Mouse (Mus musculus): Measurements from ENCODE around the gene Gm21974. TPM values are rescaled to one million over a fixed set of nuclear protein-coding genes. Genes with fewer than 3 reads are reported as not detected.
"Not testable (repeated sequence)": the region's sequence is repeated elsewhere in the genome, so short reads cannot be mapped to it uniquely, and the experiment has no call there.

Gene Gm21974
- polyA plus RNA-seq, 1 experiment = not detected

GRCm38 (mm10) chr7:127898179-127898956 is 3.1 kb upstream of the Gm21974 start:
- Histone ChIP-seq H3K4me3 (ENCODE audit: low read depth, low read length) (no peak overlapping the region), H3K27ac (ENCODE audit: insufficient read depth, low read length) (no peak overlapping the region), H3K4me1 (ENCODE audit: control insufficient read depth, insufficient read depth, low read length) (no peaks in the 10 kb centered on the region), H3K27me3 (ENCODE audit: control insufficient read depth, insufficient read depth, low read length, poor library complexity, severe bottlenecking) (no peaks in the 10 kb centered on the region), H3K9me3 (replicated peaks; ENCODE audit: control insufficient read depth, insufficient read depth, low read length, poor library complexity, severe bottlenecking) (no peaks in the 10 kb centered on the region), H3K9ac (ENCODE audit: low read depth, poor library complexity, severe bottlenecking) (no peak overlapping the region), H3K36me3 (ENCODE audit: control insufficient read depth, insufficient read depth, low read length, poor library complexity, severe bottlenecking) (no peaks in the 10 kb centered on the region)
- TF ChIP-seq CTCF (IDR thresholded peaks at IDR 0.05; ENCODE audit: low read depth, low read length) (no peak), EP300 (IDR thresholded peaks at IDR 0.05; ENCODE audit: insufficient read depth, low read depth, low read length) (no peak), POLR2A (IDR thresholded peaks at IDR 0.05; ENCODE audit: insufficient read depth, low read length) (no peak)

GRCm38 (mm10) chr7:127897542-127897941 is 2.3 kb upstream of the Gm21974 start:
- no peaks in the 10 kb centered on the region for H3K9me3 ChIP-seq (replicated peaks; ENCODE audit: control insufficient read depth, insufficient read depth, low read length, poor library complexity, severe bottlenecking)
- H3K9ac ChIP-seq (ENCODE audit: low read depth, poor library complexity, severe bottlenecking) = no peak overlapping the region
- TF ChIP-seq EP300 (IDR thresholded peaks at IDR 0.05; ENCODE audit: insufficient read depth, low read depth, low read length) = no peak
- TF ChIP-seq CTCF (IDR thresholded peaks at IDR 0.05; ENCODE audit: low read depth, low read length) = no peak
- no peak for TF ChIP-seq POLR2A (IDR thresholded peaks at IDR 0.05; ENCODE audit: insufficient read depth, low read length)

GRCm38 (mm10) chr7:127896384-127896783 is 1.1 kb upstream of the Gm21974 start:
- H3K27ac ChIP-seq (ENCODE audit: insufficient read depth, low read length) = no peak overlapping the region
- TF ChIP-seq POLR2A (IDR thresholded peaks at IDR 0.05; ENCODE audit: insufficient read depth, low read length) (no peak), CTCF (IDR thresholded peaks at IDR 0.05; ENCODE audit: low read depth, low read length) (peak; percentile 92), EP300 (IDR thresholded peaks at IDR 0.05; ENCODE audit: insufficient read depth, low read depth, low read length) (no peak)

More at GRCm38 (mm10) chr7:127897542-127897941, 2.3 kb upstream of the Gm21974 start:
- H3K4me1 ChIP-seq (ENCODE audit: control insufficient read depth, insufficient read depth, low read length) = no peaks in the 10 kb centered on the region
- no peak overlapping the region for H3K27ac ChIP-seq (ENCODE audit: insufficient read depth, low read length)
- no peak overlapping the region for H3K4me3 ChIP-seq (ENCODE audit: low read depth, low read length)
- H3K36me3 ChIP-seq (ENCODE audit: control insufficient read depth, insufficient read depth, low read length, poor library complexity, severe bottlenecking) = no peaks in the 10 kb centered on the region
- no peaks in the 10 kb centered on the region for H3K27me3 ChIP-seq (ENCODE audit: control insufficient read depth, insufficient read depth, low read length, poor library complexity, severe bottlenecking)

GRCm38 (mm10) chr7:127895891-127896290 is 637 bp upstream of the Gm21974 start:
- H3K9me3 ChIP-seq (replicated peaks; ENCODE audit: control insufficient read depth, insufficient read depth, low read length, poor library complexity, severe bottlenecking); H3K9ac ChIP-seq (ENCODE audit: low read depth, poor library complexity, severe bottlenecking); H3K27me3 ChIP-seq (ENCODE audit: control insufficient read depth, insufficient read depth, low read length, poor library complexity, severe bottlenecking); H3K36me3 ChIP-seq (ENCODE audit: control insufficient read depth, insufficient read depth, low read length, poor library complexity, severe bottlenecking); H3K27ac ChIP-seq (ENCODE audit: insufficient read depth, low read length); H3K4me1 ChIP-seq (ENCODE audit: control insufficient read depth, insufficient read depth, low read length): not testable (repeated sequence)
- H3K4me3 ChIP-seq (ENCODE audit: low read depth, low read length) = peak overlapping the region; percentile 40

More at GRCm38 (mm10) chr7:127896384-127896783, 1.1 kb upstream of the Gm21974 start:
- H3K4me1 ChIP-seq (ENCODE audit: control insufficient read depth, insufficient read depth, low read length) = no peaks in the 10 kb centered on the region
- no peaks in the 10 kb centered on the region for H3K27me3 ChIP-seq (ENCODE audit: control insufficient read depth, insufficient read depth, low read length, poor library complexity, severe bottlenecking)
- H3K36me3 ChIP-seq (ENCODE audit: control insufficient read depth, insufficient read depth, low read length, poor library complexity, severe bottlenecking) = no peaks in the 10 kb centered on the region
- peak overlapping the region; percentile 40 for H3K4me3 ChIP-seq (ENCODE audit: low read depth, low read length)
- H3K9me3 ChIP-seq (replicated peaks; ENCODE audit: control insufficient read depth, insufficient read depth, low read length, poor library complexity, severe bottlenecking) = no peaks in the 10 kb centered on the region
- no peak overlapping the region for H3K9ac ChIP-seq (ENCODE audit: low read depth, poor library complexity, severe bottlenecking)

GRCm38 (mm10) chr7:127894480-127894879 is 774 bp downstream of the Gm21974 start:
- Histone ChIP-seq H3K27ac (ENCODE audit: insufficient read depth, low read length) (no peak overlapping the region), H3K9me3 (replicated peaks; ENCODE audit: control insufficient read depth, insufficient read depth, low read length, poor library complexity, severe bottlenecking) (no peaks in the 10 kb centered on the region), H3K27me3 (ENCODE audit: control insufficient read depth, insufficient read depth, low read length, poor library complexity, severe bottlenecking) (no peaks in the 10 kb centered on the region), H3K4me3 (ENCODE audit: low read depth, low read length) (peak overlapping the region; percentile 72; the same call in 1 of the 2 replicates), H3K9ac (ENCODE audit: low read depth, poor library complexity, severe bottlenecking) (peak overlapping the region; percentile 45; the same call in 1 of the 2 replicates), H3K4me1 (ENCODE audit: control insufficient read depth, insufficient read depth, low read length) (no peaks in the 10 kb centered on the region), H3K36me3 (ENCODE audit: control insufficient read depth, insufficient read depth, low read length, poor library complexity, severe bottlenecking) (0 out of 2 replicates have a peak, but pooled peaks cover under 1% of the 10 kb centered on the region)
- TF ChIP-seq CTCF (IDR thresholded peaks at IDR 0.05; ENCODE audit: low read depth, low read length) (no peak), POLR2A (IDR thresholded peaks at IDR 0.05; ENCODE audit: insufficient read depth, low read length) (no peak), EP300 (IDR thresholded peaks at IDR 0.05; ENCODE audit: insufficient read depth, low read depth, low read length) (no peak)

GRCm38 (mm10) chr7:127890798-127891197 is 4.5 kb downstream of the Gm21974 start, which contains the start of gene Prss53:
Gene Prss53 (minus strand): TSS chr7:127890970.
- no peaks in the 10 kb centered on the region for H3K4me1 ChIP-seq (ENCODE audit: control insufficient read depth, insufficient read depth, low read length)
- no peak within 1 kb of the TSS for H3K4me3 ChIP-seq (ENCODE audit: low read depth, low read length)
- TF ChIP-seq CTCF (IDR thresholded peaks at IDR 0.05; ENCODE audit: low read depth, low read length) (no peak), EP300 (IDR thresholded peaks at IDR 0.05; ENCODE audit: insufficient read depth, low read depth, low read length) (no peak), POLR2A (IDR thresholded peaks at IDR 0.05; ENCODE audit: insufficient read depth, low read length) (no peak)
- H3K9me3 ChIP-seq (replicated peaks; ENCODE audit: control insufficient read depth, insufficient read depth, low read length, poor library complexity, severe bottlenecking) = no peaks in the 10 kb centered on the region
- peaks cover 11% of the 10 kb centered on the region; the same call in 1 of the 2 replicates for H3K36me3 ChIP-seq (ENCODE audit: control insufficient read depth, insufficient read depth, low read length, poor library complexity, severe bottlenecking)
- H3K27ac ChIP-seq (ENCODE audit: insufficient read depth, low read length) = no peak within 1 kb of the TSS
- H3K27me3 ChIP-seq (ENCODE audit: control insufficient read depth, insufficient read depth, low read length, poor library complexity, severe bottlenecking) = no peaks in the 10 kb centered on the region
- H3K9ac ChIP-seq (ENCODE audit: low read depth, poor library complexity, severe bottlenecking) = no peak within 1 kb of the TSS
